Mouse (Mus musculus) right cerebral cortex, postnatal 4 days (tissue): ENCODE data around the gene Kdelr1.
"Not testable (repeated sequence)": the region's sequence is repeated elsewhere in the genome, so short reads cannot be mapped to it uniquely, and the experiment has no call there.

Experiments
- DNase-seq: peaks from one replicate; pipeline ENCODE4 v3.0.0-alpha.2; 2022

Gene Kdelr1

DNA sequence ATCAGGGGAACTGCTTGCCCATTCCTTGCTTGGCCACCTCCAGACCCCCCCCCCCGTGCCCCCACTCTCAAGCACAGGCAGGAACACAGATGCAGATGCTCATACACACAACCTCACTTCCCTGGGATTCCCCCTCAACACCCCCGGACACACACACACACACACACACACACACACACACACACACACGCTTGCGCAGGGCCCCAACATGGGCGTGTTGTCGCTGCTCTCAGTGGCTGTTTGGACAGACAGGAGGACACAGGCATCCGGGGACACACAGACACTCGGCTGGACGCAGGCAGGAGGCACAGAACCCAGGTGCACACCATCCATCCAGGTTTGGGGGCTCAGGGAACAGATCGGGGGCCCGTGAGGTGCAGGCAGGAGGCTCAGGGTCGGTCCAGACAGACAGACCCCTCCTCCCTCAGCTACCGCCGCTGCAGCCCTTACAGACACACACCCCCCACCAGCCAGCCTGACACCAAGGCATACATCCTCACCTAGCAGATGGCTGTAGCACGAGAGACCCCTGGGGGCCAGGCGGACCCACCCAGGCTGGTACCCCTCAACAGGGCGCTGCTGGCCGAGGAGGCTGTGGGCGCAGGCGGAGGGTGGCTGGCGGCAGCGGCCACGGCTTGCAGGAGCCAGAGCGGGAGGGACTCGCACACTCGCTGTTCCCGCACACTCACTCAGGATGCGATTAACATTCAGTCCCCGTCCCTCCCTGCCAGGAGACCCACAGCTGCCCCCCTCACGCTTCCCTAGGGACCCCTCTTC is 2.1 kb upstream of the Kdelr1 start:
- no peak for DNase-seq

DNA sequence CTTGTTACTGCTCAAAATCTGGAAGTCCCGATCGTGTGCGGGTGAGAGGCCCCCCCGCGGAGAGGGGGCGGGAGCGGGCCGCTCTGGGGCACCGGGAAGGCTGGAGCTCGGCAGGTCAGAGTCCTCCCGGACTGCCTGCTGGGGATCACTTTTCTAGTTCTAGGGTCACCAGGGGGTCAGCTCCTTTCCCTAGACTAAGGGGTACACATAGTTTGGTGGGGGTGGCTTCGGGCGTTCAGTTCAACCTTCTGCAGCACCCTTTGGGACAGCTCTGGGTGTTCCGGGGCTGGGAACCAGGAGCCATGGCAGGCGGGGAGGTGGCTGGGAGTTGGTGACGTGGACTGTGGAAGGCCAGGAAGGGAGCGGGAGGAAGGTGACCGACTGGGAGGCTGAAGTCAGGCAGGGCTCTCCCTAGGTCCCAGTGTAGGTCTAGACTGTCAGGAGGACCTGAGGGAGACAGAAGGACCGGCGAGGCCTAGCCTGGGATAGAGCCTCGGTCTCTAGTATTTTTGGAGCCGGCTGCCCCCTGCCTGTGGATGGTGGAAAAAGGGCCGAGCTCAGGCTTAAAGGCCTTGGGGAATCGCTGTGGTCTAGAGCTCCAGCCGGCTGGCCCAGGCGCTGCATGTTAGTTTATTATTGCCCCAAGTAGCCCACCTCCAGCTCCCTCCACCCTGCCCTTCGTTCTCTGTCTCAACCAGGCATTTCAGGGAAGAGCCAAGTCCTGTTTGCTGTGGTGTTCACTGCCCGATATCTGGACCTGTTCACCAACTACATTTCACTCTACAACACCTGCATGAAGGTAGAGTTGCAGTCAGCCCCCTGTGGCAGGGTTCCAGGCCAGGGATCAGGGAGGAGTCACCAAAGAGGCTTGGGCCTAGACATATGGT is 732 bp downstream of the Kdelr1 start:
- peak; percentile 50 for DNase-seq

DNA sequence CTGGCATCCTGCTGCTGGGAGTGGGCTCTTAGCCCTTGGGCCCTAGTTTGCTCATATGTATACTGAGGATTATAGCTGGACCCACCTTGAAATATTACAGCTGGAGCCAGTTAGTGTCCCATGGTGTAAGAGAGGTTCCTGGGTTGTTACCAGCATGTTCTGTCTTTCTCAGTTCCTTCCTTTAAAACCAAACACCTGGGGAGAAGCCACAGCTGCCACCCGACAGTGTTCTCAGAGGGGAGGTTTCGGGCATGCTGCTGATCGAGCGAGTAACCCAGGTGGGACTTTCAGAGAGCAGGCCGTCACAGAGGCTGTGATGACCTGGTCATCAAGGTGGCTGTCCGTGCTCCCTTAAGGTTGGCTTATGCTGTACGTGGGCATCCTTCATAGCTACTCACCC is 4.3 kb downstream of the Kdelr1 start:
- DNase-seq: no peak

DNA sequence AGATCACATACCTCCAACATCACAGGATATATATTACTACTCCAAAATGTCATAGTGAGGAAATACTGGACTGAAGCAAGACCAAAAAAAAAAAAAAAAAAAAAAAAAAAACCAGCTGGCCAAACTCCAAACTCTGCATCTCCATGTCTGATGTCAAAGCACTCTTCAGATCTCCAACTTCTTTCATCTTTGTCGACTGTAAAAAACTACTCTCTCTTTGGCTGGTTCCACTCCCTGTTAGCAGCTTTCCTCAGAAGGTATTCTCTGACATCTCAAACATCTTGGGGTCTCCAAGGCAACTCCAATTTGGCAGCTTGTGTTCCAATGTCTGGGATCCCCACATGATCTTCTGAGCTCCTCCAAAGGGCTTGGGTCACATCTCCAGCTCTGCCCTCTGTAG is 5.7 kb downstream of the Kdelr1 start, which contains the start of gene Grin2d:
Gene Grin2d, minus strand, starts transcription at position 101 of the 400 bp plus-strand sequence.
- not testable (repeated sequence) for DNase-seq

DNA sequence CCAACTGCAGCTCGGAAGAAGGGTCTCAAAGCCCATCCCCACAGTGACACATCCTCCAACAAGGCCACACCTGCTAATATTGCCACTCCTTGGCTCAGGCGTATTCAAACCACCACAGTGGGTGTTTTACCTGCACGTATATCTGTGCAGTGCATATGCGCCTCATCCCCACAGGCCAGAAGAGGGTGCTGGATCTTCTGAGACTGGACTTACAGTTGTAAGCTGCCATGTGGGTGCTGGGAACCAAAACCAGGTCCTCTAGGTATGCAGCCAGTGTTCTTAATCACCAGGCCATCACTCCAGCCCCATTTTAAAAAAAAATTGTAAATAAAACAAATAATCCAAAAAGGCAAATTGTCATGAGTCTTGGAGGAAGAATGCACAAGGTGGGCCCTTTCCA is 8.0 kb downstream of the Kdelr1 start:
- no peak for DNase-seq

DNA sequence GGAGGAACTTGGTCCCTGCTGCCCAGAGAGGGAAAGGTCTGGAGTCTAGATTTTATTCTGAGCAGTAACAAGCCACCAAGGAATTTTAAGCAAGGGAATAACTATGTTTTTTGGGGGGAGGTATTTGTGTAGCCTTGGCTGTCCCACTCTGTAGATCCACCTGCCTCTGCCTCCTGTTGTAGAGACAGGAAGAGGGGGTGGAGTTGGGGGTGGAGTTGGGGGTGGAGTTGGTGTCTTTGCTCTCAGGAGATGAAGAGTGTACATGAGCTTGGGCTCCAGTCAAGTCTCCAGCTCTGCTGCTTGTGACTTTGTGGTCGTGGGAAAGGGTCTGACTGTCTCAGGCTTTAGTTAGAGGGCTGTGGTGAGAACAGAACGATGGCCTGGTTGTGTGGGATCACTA is 8.4 kb downstream of the Kdelr1 start:
- no peak for DNase-seq

DNA sequence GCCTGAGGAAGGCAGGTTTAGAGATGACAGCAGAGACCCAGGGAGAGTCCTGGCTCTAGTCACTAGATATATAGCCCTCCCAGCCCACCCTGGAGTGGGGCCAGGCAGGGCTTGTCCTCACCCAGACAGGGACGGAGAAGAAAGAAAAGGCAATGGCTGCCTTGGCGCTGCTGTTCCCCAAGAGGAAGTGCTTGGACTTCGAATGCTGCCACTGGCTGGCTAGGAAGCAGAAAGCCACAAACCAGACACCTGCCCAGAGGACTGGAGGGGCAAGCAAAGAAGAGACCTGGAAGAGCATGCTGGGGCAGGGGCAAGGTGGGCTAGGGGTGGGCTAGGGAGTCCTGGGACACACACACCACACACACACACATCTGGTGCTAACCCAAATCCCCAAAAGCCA is 14.7 kb downstream of the Kdelr1 start:
- no peak for DNase-seq

DNA sequence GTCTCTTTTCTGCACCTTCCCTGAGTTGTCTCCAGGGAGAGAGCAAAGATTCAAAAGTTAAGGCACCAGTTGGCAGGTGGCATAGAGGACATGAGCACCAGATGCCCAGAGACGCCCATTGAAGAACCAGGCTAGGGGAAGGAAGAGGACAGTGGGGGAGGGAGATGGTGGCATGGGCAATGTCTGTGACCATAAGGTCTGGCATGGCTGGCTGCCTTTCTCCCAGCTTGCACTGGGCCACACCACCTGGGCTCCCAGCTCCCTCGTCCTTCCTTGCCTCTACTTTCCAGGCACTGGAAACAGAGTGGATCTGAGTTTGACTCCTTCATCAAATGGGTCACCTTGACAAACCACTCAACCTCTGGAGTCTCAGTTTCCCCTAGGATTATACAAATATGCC is 20.1 kb downstream of the Kdelr1 start:
- DNase-seq: no peak

DNA sequence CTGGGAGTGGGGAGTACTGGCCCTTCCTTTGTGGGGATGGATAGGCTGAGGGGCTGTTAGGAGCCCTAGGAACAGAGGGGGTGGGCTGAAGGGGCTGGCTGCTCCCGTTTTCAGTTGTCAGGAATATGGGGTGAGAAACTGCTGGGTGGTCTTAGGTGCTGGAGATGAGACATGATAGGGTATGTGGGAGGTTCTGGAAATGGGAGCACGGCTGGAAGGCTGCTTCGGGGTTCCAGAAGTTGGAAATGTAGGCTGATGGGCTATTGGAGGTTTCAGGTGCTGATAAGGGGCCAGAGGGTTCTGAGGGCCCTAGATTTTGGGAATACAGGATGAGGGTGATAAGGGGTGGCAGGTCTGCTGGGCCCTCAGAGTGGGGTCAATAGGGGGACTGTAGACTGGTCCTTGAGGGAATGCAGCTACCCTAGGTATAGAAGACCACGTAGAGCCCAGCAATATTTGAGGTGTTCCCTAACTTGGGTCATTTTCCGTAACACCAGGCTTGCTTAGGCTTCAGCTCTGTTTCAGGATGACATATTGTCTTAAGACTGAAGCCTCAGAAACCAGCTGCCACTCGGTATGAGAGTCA is 23.5 kb downstream of the Kdelr1 start:
- no peak for DNase-seq

DNA sequence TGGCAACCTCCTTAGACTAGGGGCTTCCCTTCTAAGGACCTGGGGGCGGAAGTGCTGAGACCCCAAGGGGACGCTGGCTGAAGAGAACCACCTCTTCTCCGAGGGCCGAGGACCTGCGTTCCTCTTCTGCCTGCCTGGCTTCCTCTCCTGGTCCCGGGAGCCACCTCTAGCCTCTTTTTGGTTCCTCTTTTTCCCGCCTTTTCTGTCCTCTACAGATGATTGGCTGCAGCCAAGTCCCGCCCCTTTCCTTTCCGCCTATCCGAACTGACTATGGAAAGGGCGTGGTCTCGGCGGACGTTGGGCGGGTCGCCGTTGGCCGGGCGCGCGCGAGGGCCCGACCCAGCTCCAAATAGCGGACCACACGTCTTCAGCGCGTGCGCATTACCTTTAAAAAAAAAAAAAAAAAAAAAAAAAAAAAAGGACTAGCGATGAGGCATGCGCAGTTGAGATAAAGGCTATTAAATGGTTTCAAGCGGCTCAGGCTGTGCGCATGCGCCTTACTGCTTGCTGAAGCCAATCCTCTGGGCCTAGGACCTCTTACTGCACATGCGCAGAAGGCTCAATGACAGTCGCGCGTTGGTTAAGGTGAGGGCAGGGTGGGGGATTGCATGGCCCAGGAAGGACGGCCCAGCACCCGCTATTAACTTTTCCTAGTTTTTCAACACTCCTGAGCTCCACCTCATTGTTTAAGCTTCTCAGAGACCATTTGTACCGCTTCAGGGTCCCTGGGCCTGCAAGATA is 24.1 kb downstream of the Kdelr1 start, which contains the start of the genes Syngr4 and Tmem143:
Gene Syngr4, minus strand, starts transcription at position 198 of the 741 bp plus-strand sequence.
Gene Tmem143, plus strand, starts transcription at position 425 of the 741 bp plus-strand sequence.
- peak; percentile 92 for DNase-seq

DNA sequence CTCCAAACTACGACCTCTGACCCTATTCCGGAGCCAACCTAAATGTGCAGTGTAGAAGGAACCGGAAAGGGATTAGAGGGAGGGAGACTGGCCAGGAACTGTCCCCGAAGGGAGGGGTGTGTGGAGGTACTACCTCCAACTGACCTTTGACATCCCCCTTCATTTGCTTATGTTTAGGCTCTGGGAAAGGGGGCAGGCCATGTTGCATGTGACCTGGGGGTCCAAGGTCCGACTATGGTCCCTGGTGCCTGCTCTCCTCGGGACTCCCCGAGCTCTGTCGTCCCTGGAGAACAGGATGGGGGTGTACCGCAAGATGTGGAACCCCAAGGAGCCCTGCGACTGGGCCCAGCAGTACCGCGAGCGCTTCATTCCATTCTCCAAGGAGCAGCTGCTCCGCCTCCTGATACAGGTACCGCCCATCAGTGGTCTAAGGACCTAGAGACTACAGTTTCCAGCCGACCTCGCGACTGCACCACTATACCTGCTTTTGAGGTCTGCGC is 24.7 kb downstream of the Kdelr1 start:
- DNase-seq: peak; percentile 49

DNA sequence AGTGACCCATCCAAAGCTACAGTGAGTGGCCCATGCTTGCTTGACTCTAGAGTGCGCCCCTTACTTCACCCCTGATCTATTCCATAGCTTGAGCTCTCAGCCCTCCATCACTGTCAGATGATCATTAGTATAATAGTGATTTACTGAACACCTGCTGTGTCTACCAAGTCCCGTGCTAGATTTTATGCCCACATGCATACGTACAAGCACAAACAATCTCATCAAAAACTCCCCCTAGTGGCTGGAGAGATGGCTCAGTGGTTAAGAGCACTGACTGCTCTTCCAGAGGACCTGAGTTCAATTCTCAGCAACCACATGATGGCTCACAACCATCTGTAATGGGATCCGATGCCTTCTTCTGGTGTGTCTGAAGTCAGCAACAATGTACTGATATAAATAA is 25.6 kb downstream of the Kdelr1 start:
- not testable (repeated sequence) for DNase-seq

DNA sequence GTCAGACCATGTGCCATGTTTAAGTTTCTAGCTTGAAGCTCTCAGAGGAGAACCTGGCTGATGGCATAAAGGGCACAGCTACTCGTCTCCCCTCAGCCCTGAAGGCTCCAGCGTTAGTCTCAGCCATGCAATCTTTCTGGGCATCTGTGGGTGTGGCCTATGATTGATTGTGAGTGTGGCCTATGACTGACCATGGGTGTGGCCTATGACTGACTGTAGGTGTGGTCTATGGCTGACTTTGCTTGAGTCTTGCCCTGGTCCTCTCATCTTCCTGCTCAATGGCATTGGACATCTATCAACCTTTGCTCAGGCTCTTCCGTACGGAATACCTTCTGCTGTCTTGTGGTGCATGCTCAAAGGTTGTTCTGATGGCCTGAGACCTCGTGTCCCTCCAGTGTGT is 29.0 kb downstream of the Kdelr1 start:
- no peak for DNase-seq

DNA sequence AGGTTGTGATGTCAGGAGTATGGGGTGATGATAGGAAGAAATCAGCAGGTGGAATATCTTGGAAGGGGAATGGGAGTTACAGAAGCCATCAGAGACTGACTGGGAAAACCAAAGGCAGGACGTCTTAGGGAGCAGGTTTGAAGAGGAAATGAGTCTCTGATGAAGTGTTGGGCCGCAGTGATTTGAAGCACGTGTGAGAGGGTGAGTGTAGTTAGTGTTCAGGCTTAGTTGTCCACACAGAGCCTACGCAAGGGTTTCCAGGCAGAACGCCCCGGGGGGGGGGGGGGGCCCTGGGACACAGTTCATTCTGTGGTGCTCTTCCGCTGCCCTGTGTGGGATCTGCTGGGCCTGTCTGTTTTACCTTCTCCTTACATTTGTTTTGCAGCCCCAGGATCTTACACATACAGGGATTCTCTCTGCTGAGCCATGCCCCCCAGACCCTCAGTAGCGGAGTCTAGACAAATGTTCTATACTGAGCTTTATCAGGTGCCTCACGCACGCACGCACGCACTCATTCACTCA is 30.0 kb downstream of the Kdelr1 start:
- no peak for DNase-seq

DNA sequence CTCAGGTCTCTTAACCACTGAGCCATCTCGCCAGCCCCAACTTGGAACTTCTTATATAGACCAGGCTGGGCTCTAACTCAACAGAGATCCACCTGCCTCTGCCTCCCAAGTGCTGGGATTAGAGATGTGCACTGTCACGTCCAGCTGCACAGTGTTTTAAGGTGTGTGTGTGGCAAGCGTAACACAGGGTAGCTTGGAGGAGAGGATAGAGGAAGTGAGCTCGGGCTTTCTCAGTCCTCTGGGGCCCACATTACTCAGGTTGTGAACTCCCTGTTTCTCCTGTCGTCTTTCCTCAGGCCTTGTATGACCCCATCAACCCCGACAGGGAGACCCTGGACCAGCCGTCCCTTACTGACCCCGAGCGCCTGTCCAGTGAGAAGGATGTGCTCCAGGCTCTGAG is 34.0 kb downstream of the Kdelr1 start:
- DNase-seq: no peak

DNA sequence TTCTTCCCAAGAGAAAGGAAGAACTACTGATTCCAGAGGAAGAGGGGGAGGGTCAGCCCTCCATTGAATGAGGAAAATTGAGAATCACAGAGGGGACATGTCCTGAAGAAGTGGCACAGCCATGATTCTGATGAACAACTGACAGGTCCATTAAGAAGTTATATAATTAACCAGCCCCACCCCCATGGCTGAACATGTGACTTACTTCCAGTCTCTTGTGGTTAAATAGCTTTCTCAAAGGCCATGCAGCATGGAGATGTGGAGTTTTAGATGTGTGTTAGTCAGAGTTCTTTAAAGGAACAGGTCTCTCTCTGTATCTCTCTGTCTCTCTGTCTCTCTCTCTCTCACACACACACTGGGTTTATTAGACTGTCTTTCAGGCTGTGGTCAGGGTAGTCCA is 35.8 kb downstream of the Kdelr1 start:
- DNase-seq: no peak

DNA sequence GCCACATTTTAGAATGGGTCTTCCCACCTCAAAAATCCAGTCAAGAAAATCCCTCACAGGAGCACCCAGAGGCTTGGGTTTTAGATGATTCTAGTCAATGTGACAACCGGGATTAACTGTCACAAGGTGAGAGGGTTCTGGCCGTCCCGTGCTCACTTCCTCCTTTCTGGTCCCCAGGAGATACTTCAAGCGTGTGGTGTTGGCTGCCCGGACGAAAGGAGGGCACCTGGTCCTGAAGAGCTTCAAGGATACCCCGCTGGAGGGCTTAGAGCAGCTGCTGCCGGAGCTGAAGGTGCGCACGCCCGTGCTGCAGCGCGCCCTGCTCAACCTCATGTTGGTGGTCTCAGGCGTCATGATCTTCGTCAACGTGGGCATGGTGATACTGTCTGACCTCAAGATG is 36.6 kb downstream of the Kdelr1 start:
- DNase-seq: no peak

DNA sequence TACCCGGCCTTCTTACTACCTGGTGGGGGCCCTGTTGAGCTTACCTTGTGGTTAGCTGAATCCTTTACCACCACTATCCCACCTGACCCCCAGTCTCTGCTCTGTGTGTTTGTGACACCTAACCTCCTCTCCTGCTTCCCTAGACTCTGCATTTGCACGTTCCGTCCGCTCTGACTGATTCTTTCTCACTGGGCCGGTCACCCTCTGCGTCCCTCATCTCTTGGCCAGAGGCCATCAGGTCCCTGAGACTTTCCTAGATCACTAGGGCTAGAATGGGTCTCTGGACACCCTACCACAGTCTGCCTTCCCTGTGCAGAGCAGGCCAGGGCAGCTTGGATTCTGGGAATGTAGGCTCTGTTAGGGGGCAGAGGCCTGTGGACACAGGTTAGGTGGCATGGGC is 41.5 kb downstream of the Kdelr1 start:
- DNase-seq: no peak

DNA sequence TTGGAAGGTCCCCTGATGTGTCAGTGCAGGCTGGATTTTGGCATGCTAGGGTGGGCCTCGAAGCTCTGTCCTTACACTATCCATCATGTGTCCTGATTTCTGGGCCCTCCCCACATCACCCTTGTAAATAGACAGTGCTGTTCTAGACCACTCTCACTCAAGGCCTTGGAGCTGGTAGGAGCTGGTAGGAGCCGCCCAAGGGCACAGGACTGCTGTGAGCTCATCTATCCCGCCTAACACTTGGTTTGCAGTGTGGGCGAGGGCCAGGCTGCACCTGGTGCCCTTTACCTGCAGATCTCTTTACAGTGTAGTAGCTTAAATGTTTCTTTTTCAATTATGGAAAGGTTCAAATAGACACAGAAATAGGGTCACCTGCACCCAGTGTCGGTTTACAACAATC is 42.4 kb downstream of the Kdelr1 start:
- no peak for DNase-seq

DNA sequence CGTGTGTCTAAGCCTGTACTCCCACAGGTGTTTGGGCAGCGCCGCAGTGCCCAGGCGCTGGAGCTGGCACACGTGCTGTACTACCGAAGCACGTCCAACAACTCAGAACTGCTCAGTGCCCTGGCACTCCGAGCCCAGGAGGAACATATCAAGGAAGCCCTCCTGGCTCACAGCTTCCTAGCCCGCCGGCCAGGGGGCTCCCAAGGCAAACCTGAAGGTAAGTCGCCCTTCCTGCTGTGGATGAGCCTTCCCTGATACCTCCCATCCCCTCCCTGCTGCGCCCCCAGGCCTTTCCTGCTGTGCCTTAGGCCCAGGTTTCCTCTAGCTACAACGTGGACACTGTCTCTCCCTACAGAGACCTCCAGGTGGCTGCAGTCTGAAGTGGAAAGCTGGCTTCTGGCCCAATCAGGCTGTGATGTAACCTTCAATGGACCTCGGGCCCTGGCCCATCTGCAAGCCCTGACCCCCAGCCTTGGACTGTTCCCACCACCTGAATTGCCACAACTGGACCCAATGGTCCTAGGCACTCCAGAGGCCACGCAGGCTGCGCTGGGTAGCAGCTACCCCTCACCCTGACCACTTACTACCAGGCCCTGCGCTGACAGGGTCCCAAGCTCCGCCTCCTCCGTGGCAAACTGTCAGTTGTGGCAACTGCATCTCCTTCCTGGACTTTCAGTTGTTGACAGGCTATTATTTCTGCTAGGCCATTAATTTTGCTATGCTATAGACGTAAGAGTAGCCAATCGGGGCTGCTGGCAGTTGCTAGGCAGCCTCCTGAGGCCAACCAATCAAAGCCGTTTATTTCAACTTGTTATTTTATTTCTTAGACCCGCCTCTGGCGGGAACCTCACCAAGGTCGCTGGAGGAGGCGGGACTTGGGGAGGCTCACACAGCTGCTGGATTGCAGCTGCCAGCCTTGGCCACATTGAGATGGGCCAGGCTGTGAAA is 43.8 kb downstream of the Kdelr1 start:
- DNase-seq: peak; percentile 61
